Mouse (Mus musculus) intestine, embryonic 15.5 days (tissue): Measurements from ENCODE around the gene Ube2v1. TPM values are rescaled to one million over a fixed set of nuclear protein-coding genes. Genes with fewer than 3 reads are reported as not detected.
A peak's percentile ranks its signal among the peaks of the same experiment; 100 is the strongest.

Source experiments
- ATAC-seq: fragments of 200-750 bp; cut with Nextera tagmentation; 2 replicates; pipeline ENCODE4 v1.8.0; 2017; ENCODE audit warnings: moderate TSS enrichment, moderate library complexity
- H3K27ac ChIP-seq: fragments of 300-500 bp; sonication (generic); 2 replicates; pipeline ENCODE4 v1.5.1; 2015; ENCODE audit warnings: mild to moderate bottlenecking, inconsistent platforms
- H3K27me3 ChIP-seq: fragments of 300-500 bp; sonication (generic); replicated peaks from 2 replicates; pipeline ENCODE4 v1.6.1; 2015; ENCODE audit warnings: inconsistent platforms
- H3K36me3 ChIP-seq: fragments of 300-500 bp; sonication (generic); 2 replicates; pipeline ENCODE4 v1.6.1; 2015; ENCODE audit warnings: inconsistent platforms
- H3K4me1 ChIP-seq: fragments of 300-500 bp; sonication (generic); replicated peaks from 2 replicates; pipeline ENCODE4 v1.6.1; 2015; ENCODE audit warnings: inconsistent platforms
- H3K4me2 ChIP-seq: fragments of 300-500 bp; sonication (generic); replicated peaks from 2 replicates; pipeline ENCODE4 v1.6.1; 2015; ENCODE audit warnings: mild to moderate bottlenecking, inconsistent platforms
- H3K4me3 ChIP-seq: fragments of 300-500 bp; sonication (generic); replicated peaks from 2 replicates; pipeline ENCODE4 v1.5.1; 2015; ENCODE audit warnings: inconsistent platforms
- H3K9ac ChIP-seq: fragments of 300-500 bp; sonication (generic); 2 replicates; pipeline ENCODE4 v1.6.1; 2015; ENCODE audit warnings: inconsistent platforms
- H3K9me3 ChIP-seq: fragments of 300-500 bp; sonication (generic); 2 replicates; pipeline ENCODE4 v1.6.1; 2016; ENCODE audit warnings: inconsistent platforms
- WGBS: fragments of 180-500 bp; shearing (Covaris S2); methylation state at CpG from one replicate; pipeline ENCODE4 v1.1.7; 2015; 5-methylcytosine and 5-hydroxymethylcytosine counted together
- polyA plus RNA-seq: library from polyadenylated mRNA; unstranded; fragments of >200 nt; fragmentation: Nextera tagmentation; extraction: Ambion mirVana; gene quantifications from 2 replicates; pipeline ENCODE4 v1.2.1, GENCODE M21; 2015

The Ube2v1 gene
- polyA plus RNA-seq, 1 experiment from 2014 or later = 270 TPM

GRCm38 (mm10) chr2:167563703-167564102 is 68.2 kb downstream of the Ube2v1 start:
- Histone ChIP-seq H3K4me1 (peaks cover 33% of the 10 kb centered on the region), H3K9me3 (no peaks in the 10 kb centered on the region), H3K27ac (peak overlapping the region; percentile 32; the same call in 1 of the 2 replicates), H3K36me3 (no peaks in the 10 kb centered on the region), H3K9ac (no peak overlapping the region), H3K4me3 (no peak overlapping the region), H3K4me2 (no peak overlapping the region), H3K27me3 (0 out of 2 replicates have a peak, but pooled peaks cover 8% of the 10 kb centered on the region)
- ATAC-seq = peak; percentile 53; the same call in 1 of the 2 replicates
- WGBS = 38% methylated on average over 12 of the region's 12 CpGs

- Histone ChIP-seq H3K36me3 (no peaks in the 10 kb centered on the region), H3K9me3 (no peaks in the 10 kb centered on the region), H3K4me3 (no peak overlapping the region), H3K27ac (no peak overlapping the region), H3K4me2 (no peak overlapping the region), H3K9ac (no peak overlapping the region), H3K4me1 (peaks cover 33% of the 10 kb centered on the region), H3K27me3 (0 out of 2 replicates have a peak, but pooled peaks cover 8% of the 10 kb centered on the region)
- 67% methylated on average over 5 of the region's 5 CpGs for WGBS
- ATAC-seq = no peak
These were observed 68.9 kb downstream of the Ube2v1 start for GRCm38 (mm10) chr2:167563035-167563434.

GRCm38 (mm10) chr2:167562101-167562500 is 69.8 kb downstream of the Ube2v1 start:
- Histone ChIP-seq H3K9me3 (no peaks in the 10 kb centered on the region), H3K9ac (no peak overlapping the region), H3K27ac (peak overlapping the region; percentile 56; the same call in 1 of the 2 replicates), H3K4me3 (no peak overlapping the region), H3K27me3 (0 out of 2 replicates have a peak, but pooled peaks cover 8% of the 10 kb centered on the region), H3K4me1 (peaks cover 33% of the 10 kb centered on the region), H3K36me3 (no peaks in the 10 kb centered on the region), H3K4me2 (no peak overlapping the region)
- no peak for ATAC-seq
- 41% methylated on average over 8 of the region's 8 CpGs for WGBS

DNA sequence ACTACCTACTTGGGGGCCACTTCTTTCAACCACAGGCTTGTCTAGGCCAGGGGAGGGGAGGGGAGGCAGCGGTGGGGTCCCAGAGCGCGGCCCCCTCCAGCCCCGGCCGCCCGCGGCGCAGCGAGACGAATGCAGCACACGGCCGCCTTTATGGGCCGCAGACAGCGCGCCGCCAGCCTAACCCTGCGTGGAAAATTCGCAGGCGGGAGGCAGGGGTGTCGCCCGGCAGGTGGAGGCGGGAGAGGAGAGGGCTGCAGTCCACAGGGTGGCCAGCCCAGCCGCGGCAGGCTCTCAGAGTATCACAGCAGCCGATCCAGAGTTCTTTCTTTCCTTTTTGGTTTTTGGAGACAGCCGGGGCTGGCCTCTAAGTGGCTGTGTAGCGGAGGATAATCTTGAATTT is 72.5 kb downstream of the Ube2v1 start:
- Histone ChIP-seq H3K4me1 (peaks cover 27% of the 10 kb centered on the region), H3K27ac (no peak overlapping the region), H3K27me3 (0 out of 2 replicates have a peak, but pooled peaks cover 8% of the 10 kb centered on the region), H3K4me2 (peak overlapping the region; percentile 53), H3K9ac (0 out of 2 replicates have a peak overlapping the region, but pooled peaks have one; percentile 30), H3K4me3 (peak overlapping the region; percentile 18; the same call in 1 of the 2 replicates), H3K36me3 (no peaks in the 10 kb centered on the region), H3K9me3 (no peaks in the 10 kb centered on the region)
- ATAC-seq = peak; percentile 17; the same call in 1 of the 2 replicates
- WGBS = 14% methylated on average over 26 of the region's 27 CpGs

Other genes with a start within 250 kb of the Ube2v1 start
- gene Slc9a8, start 210.4 kb downstream of the Ube2v1 start, polyA plus RNA-seq = 19.9 and 21.7 TPM in 2 replicates
- 65.3 and 73.3 TPM in 2 replicates for gene Rnf114, start 139.4 kb downstream of the Ube2v1 start, polyA plus RNA-seq
- gene Spata2, start 139.2 kb downstream of the Ube2v1 start, polyA plus RNA-seq = 12.7 and 13.8 TPM in 2 replicates
- 14.3 and 16.1 TPM in 2 replicates for gene Snai1, start 93.9 kb downstream of the Ube2v1 start, polyA plus RNA-seq
- 0.40 and 7.2 TPM in 2 replicates for gene Gm20431, start 29.4 kb upstream of the Ube2v1 start, polyA plus RNA-seq
- gene Cebpb, start 56.8 kb upstream of the Ube2v1 start, polyA plus RNA-seq = 22.5 and 24.3 TPM in 2 replicates
- gene Tmem189, start 57.7 kb upstream of the Ube2v1 start, polyA plus RNA-seq = 35.1 and 38.6 TPM in 2 replicates